Mouse (Mus musculus): Measurements from ENCODE around the gene Srcap. TPM values are rescaled to one million over a fixed set of nuclear protein-coding genes. Genes with fewer than 3 reads are reported as not detected.
"Not testable (repeated sequence)": the region's sequence is repeated elsewhere in the genome, so short reads cannot be mapped to it uniquely, and the experiment has no call there.

The Srcap gene
- total and polyA plus RNA-seq, 2 experiments from 2014 or later = 30.4 to 31.7 TPM

DNA sequence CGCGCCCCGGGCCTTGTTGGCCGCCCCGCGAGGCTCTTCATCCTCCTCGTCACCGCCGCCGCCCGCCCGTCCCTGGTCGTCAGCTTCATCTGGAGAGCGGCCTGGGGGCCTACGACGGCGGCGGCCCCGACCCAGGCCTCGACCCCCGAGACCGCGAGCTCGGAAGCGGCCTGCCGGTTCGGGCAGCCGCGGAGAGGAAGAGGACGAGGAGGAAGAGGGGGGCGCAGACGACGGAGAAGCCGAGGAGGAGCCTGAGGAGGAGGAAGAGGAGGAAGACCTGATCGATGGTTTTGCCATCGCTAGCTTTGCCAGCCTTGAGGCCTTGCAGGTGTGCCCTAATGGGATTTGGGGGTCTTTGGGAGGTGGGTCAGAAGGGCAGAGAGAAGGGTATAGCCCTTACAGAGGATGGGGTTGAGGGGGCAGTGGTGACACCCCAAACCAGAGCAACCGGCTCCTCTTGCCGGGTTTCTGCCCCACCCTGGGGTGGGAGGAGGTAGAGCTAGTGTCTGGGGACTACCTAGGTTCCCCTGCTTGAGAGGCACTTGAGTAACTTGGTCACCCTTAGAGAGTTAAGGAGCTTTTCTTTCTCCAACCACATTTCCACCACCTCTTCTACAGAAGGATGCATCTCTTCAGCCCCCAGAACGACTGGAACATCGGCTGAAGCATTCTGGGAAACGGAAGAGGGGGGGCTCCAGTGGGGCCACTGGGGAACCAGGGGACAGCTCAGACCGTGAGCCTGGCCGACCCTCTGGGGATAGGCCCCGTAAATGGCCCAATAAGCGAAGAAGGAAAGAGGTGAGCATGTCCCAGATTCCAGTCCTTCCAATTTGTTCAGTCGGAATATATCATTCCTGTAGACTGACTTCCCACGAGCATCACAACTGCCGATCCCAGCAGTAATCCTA is 32.2 kb upstream of the Srcap start:
- Histone ChIP-seq H3K27me3 (ENCODE audit: insufficient read depth, low read length) (no peaks in the 10 kb centered on the region), H3K9me3 (ENCODE audit: low read length) (no peaks in the 10 kb centered on the region), H3K4me3 (ENCODE audit: low read depth, low read length) (peak overlapping the region; percentile 86), H3K4me1 (ENCODE audit: insufficient read depth, low read length) (peaks cover 9% of the 10 kb centered on the region; the same call in 1 of the 2 replicates), H3K36me3 (ENCODE audit: insufficient read depth, low read length) (peaks cover 41% of the 10 kb centered on the region), H3K9ac (replicated peaks; ENCODE audit: low read length, poor library complexity, severe bottlenecking) (peak overlapping the region; percentile 98), H3K27ac (ENCODE audit: low read depth, low read length) (peak overlapping the region; percentile 84), H3K4me2 (ENCODE audit: low read depth, low read length, poor library complexity, severe bottlenecking) (peak overlapping the region; percentile 98)
- TF ChIP-seq CTCF (IDR thresholded peaks at IDR 0.05) = no peak
- WGBS = 3% methylated on average over 47 of the region's 48 CpGs
- no peak for ATAC-seq (ENCODE audit: low FRiP score)
- DNase-seq (ENCODE audit: low spot score) = no peak

DNA sequence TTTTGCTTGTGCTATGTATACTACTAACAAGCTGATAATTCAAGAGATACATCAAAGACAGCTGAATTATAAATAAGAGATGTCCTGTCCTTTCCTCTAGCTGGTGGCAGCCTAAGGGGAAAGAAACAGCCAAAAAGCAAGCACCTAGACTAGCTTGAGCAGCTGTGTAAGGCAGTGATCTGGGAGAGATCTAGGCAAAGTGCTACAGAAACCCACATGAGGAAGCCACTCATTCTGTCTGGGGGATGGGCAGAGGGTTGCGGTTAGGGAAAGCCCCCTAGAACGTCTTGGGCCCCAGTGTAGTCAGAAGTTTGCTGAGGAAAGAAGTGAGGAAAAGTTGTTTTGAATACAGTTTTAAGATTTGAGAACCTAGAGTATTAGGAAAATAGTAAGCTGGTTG is 31.5 kb upstream of the Srcap start:
- WGBS = 69% methylated on average over 2 of the region's 2 CpGs
- peak overlapping the region; percentile 98 for H3K4me2 ChIP-seq (ENCODE audit: low read depth, low read length, poor library complexity, severe bottlenecking)
- 0 out of 2 replicates have a peak overlapping the region, but pooled peaks have one; percentile 84 for H3K27ac ChIP-seq (ENCODE audit: low read depth, low read length)
- ATAC-seq (ENCODE audit: low FRiP score) = no peak
- peak overlapping the region; percentile 98 for H3K9ac ChIP-seq (replicated peaks; ENCODE audit: low read length, poor library complexity, severe bottlenecking)
- no peaks in the 10 kb centered on the region for H3K27me3 ChIP-seq (ENCODE audit: insufficient read depth, low read length)
- peaks cover 9% of the 10 kb centered on the region; the same call in 1 of the 2 replicates for H3K4me1 ChIP-seq (ENCODE audit: insufficient read depth, low read length)
- H3K36me3 ChIP-seq (ENCODE audit: insufficient read depth, low read length) = peaks cover 41% of the 10 kb centered on the region
- H3K4me3 ChIP-seq (ENCODE audit: low read depth, low read length) = peak overlapping the region; percentile 86
- no peaks in the 10 kb centered on the region for H3K9me3 ChIP-seq (ENCODE audit: low read length)
- DNase-seq (ENCODE audit: low spot score) = no peak
- no peak for TF ChIP-seq CTCF (IDR thresholded peaks at IDR 0.05)

DNA sequence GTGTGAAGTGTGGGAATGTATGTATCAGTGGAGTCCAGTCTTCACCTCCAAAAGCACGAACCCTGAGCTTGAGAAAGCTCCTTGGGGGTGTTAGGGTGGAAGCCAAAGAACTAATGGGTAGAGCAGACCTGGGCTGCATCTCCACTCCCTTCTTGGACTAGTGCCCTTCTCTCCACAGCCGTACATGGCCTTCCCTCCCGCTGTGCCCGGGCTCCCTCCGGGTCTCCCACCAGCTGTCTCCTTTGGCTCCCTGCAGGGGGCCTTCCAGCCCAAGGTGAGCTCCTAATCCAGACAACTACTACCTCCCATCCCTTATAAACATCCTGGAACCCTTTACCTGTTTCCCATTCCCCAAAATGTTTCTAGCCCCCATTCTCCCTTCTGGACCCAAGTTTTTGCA is 26.4 kb upstream of the Srcap start:
- Histone ChIP-seq H3K36me3 (ENCODE audit: insufficient read depth, low read length) (peaks cover 58% of the 10 kb centered on the region), H3K27ac (ENCODE audit: low read depth, low read length) (no peak overlapping the region), H3K9ac (replicated peaks; ENCODE audit: low read length, poor library complexity, severe bottlenecking) (no peak overlapping the region), H3K4me2 (ENCODE audit: low read depth, low read length, poor library complexity, severe bottlenecking) (no peak overlapping the region), H3K27me3 (ENCODE audit: insufficient read depth, low read length) (no peaks in the 10 kb centered on the region), H3K9me3 (ENCODE audit: low read length) (no peaks in the 10 kb centered on the region), H3K4me3 (ENCODE audit: low read depth, low read length) (no peak overlapping the region), H3K4me1 (ENCODE audit: insufficient read depth, low read length) (peaks cover 2% of the 10 kb centered on the region; the same call in 1 of the 2 replicates)
- no peak for DNase-seq (ENCODE audit: low spot score)
- ATAC-seq (ENCODE audit: low FRiP score) = no peak
- 66% methylated on average over 5 of the region's 5 CpGs for WGBS
- TF ChIP-seq CTCF (IDR thresholded peaks at IDR 0.05) = no peak

DNA sequence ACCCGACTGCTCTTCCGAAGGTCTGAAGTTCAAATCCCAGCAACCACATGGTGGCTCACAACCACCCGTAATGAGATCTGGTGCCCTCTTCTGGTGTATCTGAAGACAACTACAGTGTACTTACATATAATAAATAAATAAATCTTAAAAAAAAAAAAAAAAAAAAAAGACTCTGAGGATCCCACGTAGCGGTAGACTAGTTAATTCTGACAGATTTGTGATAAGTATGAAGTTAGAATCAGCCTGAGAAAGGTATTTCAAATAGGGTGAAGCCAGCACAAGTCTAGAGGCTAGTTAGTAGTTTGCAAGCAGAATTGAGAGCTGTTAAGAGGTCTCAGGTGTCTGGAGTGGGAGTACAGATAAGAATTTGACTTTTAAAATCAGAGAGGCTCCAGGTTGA is 23.4 kb upstream of the Srcap start:
- H3K9ac ChIP-seq (replicated peaks; ENCODE audit: low read length, poor library complexity, severe bottlenecking); H3K27ac ChIP-seq (ENCODE audit: low read depth, low read length); H3K27me3 ChIP-seq (ENCODE audit: insufficient read depth, low read length); H3K4me1 ChIP-seq (ENCODE audit: insufficient read depth, low read length); DNase-seq (ENCODE audit: low spot score); H3K4me3 ChIP-seq (ENCODE audit: low read depth, low read length); H3K9me3 ChIP-seq (ENCODE audit: low read length); ATAC-seq (ENCODE audit: low FRiP score); H3K4me2 ChIP-seq (ENCODE audit: low read depth, low read length, poor library complexity, severe bottlenecking): not testable (repeated sequence)
- 79% methylated on average over 4 of the region's 5 CpGs for WGBS
- H3K36me3 ChIP-seq (ENCODE audit: insufficient read depth, low read length) = peaks cover 59% of the 10 kb centered on the region

DNA sequence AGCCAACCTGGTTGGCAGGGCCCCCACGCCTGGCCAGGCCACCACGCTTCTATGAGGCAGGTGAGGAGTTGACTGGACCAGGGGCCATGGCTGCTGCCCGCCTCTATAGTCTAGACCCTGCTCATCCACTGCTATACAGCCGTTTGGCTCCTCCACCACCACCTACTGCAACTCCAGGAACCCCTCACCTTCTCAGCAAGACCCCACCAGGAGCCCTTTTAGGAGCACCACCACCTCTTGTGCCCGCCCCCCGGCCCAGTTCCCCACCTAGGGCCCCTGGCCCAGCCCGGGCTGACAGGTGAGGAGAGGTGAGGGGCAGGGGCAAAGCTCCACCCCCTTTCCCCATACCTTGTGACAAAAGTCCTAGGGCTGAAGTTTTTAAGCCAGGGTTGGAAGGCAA is 21.8 kb upstream of the Srcap start:
- no peak overlapping the region for H3K27ac ChIP-seq (ENCODE audit: low read depth, low read length)
- TF ChIP-seq CTCF (IDR thresholded peaks at IDR 0.05) = no peak
- ATAC-seq (ENCODE audit: low FRiP score) (no peak; the same call in 1 of the 2 replicates), DNase-seq (ENCODE audit: low spot score) (no peak)
- WGBS = 99% methylated on average over 7 of the region's 7 CpGs
- no peaks in the 10 kb centered on the region for H3K4me1 ChIP-seq (ENCODE audit: insufficient read depth, low read length)
- H3K36me3 ChIP-seq (ENCODE audit: insufficient read depth, low read length) = peaks cover 47% of the 10 kb centered on the region
- H3K27me3 ChIP-seq (ENCODE audit: insufficient read depth, low read length) = no peaks in the 10 kb centered on the region
- no peaks in the 10 kb centered on the region for H3K9me3 ChIP-seq (ENCODE audit: low read length)
- H3K9ac ChIP-seq (replicated peaks; ENCODE audit: low read length, poor library complexity, severe bottlenecking) = no peak overlapping the region
- H3K4me3 ChIP-seq (ENCODE audit: low read depth, low read length) = no peak overlapping the region
- H3K4me2 ChIP-seq (ENCODE audit: low read depth, low read length, poor library complexity, severe bottlenecking) = no peak overlapping the region

DNA sequence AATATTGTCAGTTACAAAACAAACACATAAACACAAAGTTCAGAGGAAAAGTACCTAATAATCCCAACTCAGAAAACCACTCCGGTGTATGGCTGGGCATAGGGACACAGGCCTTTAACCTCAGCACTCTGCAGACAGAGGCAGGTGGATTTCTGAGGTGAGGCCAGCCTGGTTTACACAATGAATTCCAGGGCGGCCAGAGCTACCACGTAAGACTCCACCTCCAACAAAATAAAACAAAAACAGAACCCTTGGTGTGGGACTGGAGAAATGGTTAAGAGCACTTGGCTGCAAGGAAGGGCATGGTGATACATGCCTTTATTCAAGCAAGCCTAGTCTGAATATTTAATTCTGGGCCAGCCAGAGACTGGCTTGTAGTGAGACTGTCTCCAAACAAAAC is 19.9 kb upstream of the Srcap start:
- ATAC-seq (ENCODE audit: low FRiP score) = no peak
- H3K4me1 ChIP-seq (ENCODE audit: insufficient read depth, low read length) = no peaks in the 10 kb centered on the region
- no peak overlapping the region for H3K27ac ChIP-seq (ENCODE audit: low read depth, low read length)
- no peak overlapping the region for H3K4me2 ChIP-seq (ENCODE audit: low read depth, low read length, poor library complexity, severe bottlenecking)
- TF ChIP-seq CTCF (IDR thresholded peaks at IDR 0.05) = no peak
- no peak overlapping the region for H3K4me3 ChIP-seq (ENCODE audit: low read depth, low read length)
- DNase-seq (ENCODE audit: low spot score) = no peak
- H3K9ac ChIP-seq (replicated peaks; ENCODE audit: low read length, poor library complexity, severe bottlenecking) = no peak overlapping the region
- no peaks in the 10 kb centered on the region for H3K9me3 ChIP-seq (ENCODE audit: low read length)
- 91% methylated on average over 3 of the region's 3 CpGs for WGBS
- no peaks in the 10 kb centered on the region for H3K27me3 ChIP-seq (ENCODE audit: insufficient read depth, low read length)
- H3K36me3 ChIP-seq (ENCODE audit: insufficient read depth, low read length) = peaks cover 29% of the 10 kb centered on the region

Measured in midbrain, postnatal 0 days (tissue).